Mouse (Mus musculus): ENCODE measurements around the gene Chrm4. TPM values are rescaled to one million over a fixed set of nuclear protein-coding genes. Genes with fewer than 3 reads are reported as not detected.

Chrm4 gene
- polyA plus RNA-seq, 1 experiment from 2014 or later, result 0.33 TPM

- no peaks in the 10 kb centered on the region for H3K9me3 ChIP-seq (replicated peaks; ENCODE audit: control insufficient read depth, low read length, poor library complexity, severe bottlenecking)
- H3K9ac ChIP-seq (ENCODE audit: low read depth, low read length), result no peak overlapping the region
- peaks cover 14% of the 10 kb centered on the region; the same call in 1 of the 2 replicates for H3K36me3 ChIP-seq (ENCODE audit: control insufficient read depth, insufficient read depth, low read length)
- peaks cover 27% of the 10 kb centered on the region for H3K27me3 ChIP-seq (ENCODE audit: control insufficient read depth, insufficient read depth, low read depth, low read length)
- H3K4me2 ChIP-seq (ENCODE audit: low read length), result no peak overlapping the region
- WGBS, result 81% methylated on average over 4 of the region's 4 CpGs
- no peak overlapping the region for H3K27ac ChIP-seq (ENCODE audit: low read length)
- peaks cover 9% of the 10 kb centered on the region for H3K4me1 ChIP-seq (ENCODE audit: control insufficient read depth, insufficient read depth, low read length)
- ATAC-seq, result no peak
- no peak overlapping the region for H3K4me3 ChIP-seq (ENCODE audit: low read depth, low read length)
Measured at GRCm38 (mm10) chr2:91920130-91920529, 6.9 kb upstream of the Chrm4 start.

GRCm38 (mm10) chr2:91921181-91921789 lies 5.8 kb upstream of the Chrm4 start:
- H3K9me3 ChIP-seq (replicated peaks; ENCODE audit: control insufficient read depth, low read length, poor library complexity, severe bottlenecking), result no peaks in the 10 kb centered on the region
- peaks cover 9% of the 10 kb centered on the region for H3K4me1 ChIP-seq (ENCODE audit: control insufficient read depth, insufficient read depth, low read length)
- H3K36me3 ChIP-seq (ENCODE audit: control insufficient read depth, insufficient read depth, low read length), result peaks cover 14% of the 10 kb centered on the region; the same call in 1 of the 2 replicates
- H3K27ac ChIP-seq (ENCODE audit: low read length), result no peak overlapping the region
- peak overlapping the region; percentile 56 for H3K4me3 ChIP-seq (ENCODE audit: low read depth, low read length)
- H3K9ac ChIP-seq (ENCODE audit: low read depth, low read length), result peak overlapping the region; percentile 63
- H3K27me3 ChIP-seq (ENCODE audit: control insufficient read depth, insufficient read depth, low read depth, low read length), result peaks cover 27% of the 10 kb centered on the region
- 2% methylated on average over 31 of the region's 31 CpGs for WGBS
- ATAC-seq, result peak; percentile 29; the same call in 1 of the 2 replicates
- peak overlapping the region; percentile 71 for H3K4me2 ChIP-seq (ENCODE audit: low read length)

- no peaks in the 10 kb centered on the region for H3K9me3 ChIP-seq (replicated peaks; ENCODE audit: control insufficient read depth, low read length, poor library complexity, severe bottlenecking)
- ATAC-seq, result peak; percentile 70
- peaks cover 14% of the 10 kb centered on the region; the same call in 1 of the 2 replicates for H3K36me3 ChIP-seq (ENCODE audit: control insufficient read depth, insufficient read depth, low read length)
- under 1% methylated on average over 62 of the region's 64 CpGs for WGBS
- peaks cover 27% of the 10 kb centered on the region for H3K27me3 ChIP-seq (ENCODE audit: control insufficient read depth, insufficient read depth, low read depth, low read length)
- peaks cover 9% of the 10 kb centered on the region for H3K4me1 ChIP-seq (ENCODE audit: control insufficient read depth, insufficient read depth, low read length)
- H3K9ac ChIP-seq (ENCODE audit: low read depth, low read length), result peak overlapping the region; percentile 63
- no peak overlapping the region for H3K27ac ChIP-seq (ENCODE audit: low read length)
- H3K4me2 ChIP-seq (ENCODE audit: low read length), result peak overlapping the region; percentile 71
- peak overlapping the region; percentile 56 for H3K4me3 ChIP-seq (ENCODE audit: low read depth, low read length)
Measured at GRCm38 (mm10) chr2:91921790-91922570, 5.1 kb upstream of the Chrm4 start.

- 3% methylated on average over 34 of the region's 37 CpGs for WGBS
- Histone ChIP-seq H3K9ac (ENCODE audit: low read depth, low read length) (no peak overlapping the region), H3K27me3 (ENCODE audit: control insufficient read depth, insufficient read depth, low read depth, low read length) (peaks cover 27% of the 10 kb centered on the region), H3K27ac (ENCODE audit: low read length) (no peak overlapping the region), H3K4me2 (ENCODE audit: low read length) (peak overlapping the region; percentile 71), H3K4me3 (ENCODE audit: low read depth, low read length) (peak overlapping the region; percentile 56), H3K9me3 (replicated peaks; ENCODE audit: control insufficient read depth, low read length, poor library complexity, severe bottlenecking) (no peaks in the 10 kb centered on the region), H3K36me3 (ENCODE audit: control insufficient read depth, insufficient read depth, low read length) (peaks cover 6% of the 10 kb centered on the region; the same call in 1 of the 2 replicates), H3K4me1 (ENCODE audit: control insufficient read depth, insufficient read depth, low read length) (peaks cover 9% of the 10 kb centered on the region)
- no peak for ATAC-seq
Measured at GRCm38 (mm10) chr2:91922586-91923414, 4.2 kb upstream of the Chrm4 start.

GRCm38 (mm10) chr2:91923415-91924337 lies 3.4 kb upstream of the Chrm4 start:
- H3K4me3 ChIP-seq (ENCODE audit: low read depth, low read length), result peak overlapping the region; percentile 23
- H3K27me3 ChIP-seq (ENCODE audit: control insufficient read depth, insufficient read depth, low read depth, low read length), result peaks cover 27% of the 10 kb centered on the region
- no peak overlapping the region for H3K9ac ChIP-seq (ENCODE audit: low read depth, low read length)
- peaks cover 9% of the 10 kb centered on the region for H3K4me1 ChIP-seq (ENCODE audit: control insufficient read depth, insufficient read depth, low read length)
- no peaks in the 10 kb centered on the region for H3K9me3 ChIP-seq (replicated peaks; ENCODE audit: control insufficient read depth, low read length, poor library complexity, severe bottlenecking)
- peak overlapping the region; percentile 52 for H3K4me2 ChIP-seq (ENCODE audit: low read length)
- no peak overlapping the region for H3K27ac ChIP-seq (ENCODE audit: low read length)
- 3% methylated on average over 54 of the region's 54 CpGs for WGBS
- H3K36me3 ChIP-seq (ENCODE audit: control insufficient read depth, insufficient read depth, low read length), result no peaks in the 10 kb centered on the region
- ATAC-seq, result peak; percentile 19; the same call in 1 of the 2 replicates

GRCm38 (mm10) chr2:91924726-91925125 lies 2.3 kb upstream of the Chrm4 start:
- Histone ChIP-seq H3K36me3 (ENCODE audit: control insufficient read depth, insufficient read depth, low read length) (no peaks in the 10 kb centered on the region), H3K4me3 (ENCODE audit: low read depth, low read length) (no peak overlapping the region), H3K27me3 (ENCODE audit: control insufficient read depth, insufficient read depth, low read depth, low read length) (peaks cover 27% of the 10 kb centered on the region), H3K9ac (ENCODE audit: low read depth, low read length) (no peak overlapping the region), H3K4me2 (ENCODE audit: low read length) (no peak overlapping the region), H3K27ac (ENCODE audit: low read length) (no peak overlapping the region), H3K4me1 (ENCODE audit: control insufficient read depth, insufficient read depth, low read length) (peaks cover 9% of the 10 kb centered on the region), H3K9me3 (replicated peaks; ENCODE audit: control insufficient read depth, low read length, poor library complexity, severe bottlenecking) (no peaks in the 10 kb centered on the region)
- no peak for ATAC-seq
- WGBS, result 65% methylated on average over 1 of the region's 1 CpGs

GRCm38 (mm10) chr2:91925442-91925841 lies 1.6 kb upstream of the Chrm4 start:
- Histone ChIP-seq H3K27ac (ENCODE audit: low read length) (no peak overlapping the region), H3K4me2 (ENCODE audit: low read length) (no peak overlapping the region), H3K9ac (ENCODE audit: low read depth, low read length) (no peak overlapping the region), H3K4me3 (ENCODE audit: low read depth, low read length) (no peak overlapping the region), H3K27me3 (ENCODE audit: control insufficient read depth, insufficient read depth, low read depth, low read length) (peaks cover 27% of the 10 kb centered on the region), H3K36me3 (ENCODE audit: control insufficient read depth, insufficient read depth, low read length) (no peaks in the 10 kb centered on the region), H3K9me3 (replicated peaks; ENCODE audit: control insufficient read depth, low read length, poor library complexity, severe bottlenecking) (no peaks in the 10 kb centered on the region), H3K4me1 (ENCODE audit: control insufficient read depth, insufficient read depth, low read length) (peaks cover 9% of the 10 kb centered on the region)
- no peak for ATAC-seq
- WGBS, result 91% methylated on average over 15 of the region's 15 CpGs

All from midbrain, embryonic 16.5 days (tissue).